10 mouse cellular contexts compared by ENCODE assay signal in the genomic region with DNA sequence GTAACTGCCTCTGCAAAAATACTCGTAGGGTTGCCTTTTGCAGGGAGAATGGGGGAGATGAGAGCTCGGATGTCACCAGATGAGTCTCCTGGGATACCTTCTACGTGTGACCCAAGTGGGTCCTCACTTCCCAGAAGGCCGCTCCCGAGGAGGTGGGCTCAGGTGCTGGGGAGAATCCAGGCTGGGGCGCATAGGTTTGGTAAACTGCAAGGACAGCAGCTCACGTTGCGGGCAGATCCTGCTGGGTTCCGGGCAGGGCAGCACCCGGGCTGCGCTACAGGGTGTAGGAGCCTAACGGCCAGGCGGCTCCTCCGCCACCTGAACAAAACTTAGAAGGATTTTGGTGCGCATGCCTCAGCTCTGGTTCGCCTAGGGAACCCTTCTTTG. TPM values are rescaled to one million over a fixed set of nuclear protein-coding genes. Genes with fewer than 3 reads are reported as not detected.
DNase-seq lines count a peak whose midpoint lies in the region; ATAC-seq and TF ChIP-seq lines count a peak whose summit lies in the region.
"Had no signal": no experiment of that assay in that cellular context is flagged by ENCODE, and none has a peak within 500 bp of the region (broad histone marks: within the 10 kb centered on the region; RNA-seq: fewer than 3 reads in every experiment).

No protein-coding gene starts in this region.

- no peak for ATAC-seq in embryonic facial prominence, embryonic 13.5 days (ENCODE audit: insufficient number of reproducible peaks, insufficient read depth, low FRiP score, low TSS enrichment, low read depth)
- ATAC-seq in hindbrain, embryonic 16.5 days: peak; percentile 41; the same call in 1 of the 2 replicates
- peak; percentile 49 for ATAC-seq in midbrain, embryonic 16.5 days
- ATAC-seq in megakaryocyte progenitor cell, adult 5-6 weeks (replicated peaks; ENCODE audit: poor library complexity): no peak

- peak overlapping the region; percentile 86 for H3K27ac ChIP-seq in heart, embryonic 10.5 days
- no peak overlapping the region for H3K27ac ChIP-seq in ES-E14 (ENCODE audit: insufficient read depth, low read depth, low read length, poor library complexity, severe bottlenecking)
- no peak overlapping the region for H3K27ac ChIP-seq in embryonic facial prominence, embryonic 13.5 days
- no peak overlapping the region for H3K27ac ChIP-seq in hindbrain, embryonic 16.5 days (ENCODE audit: low read depth, low read length)
- H3K27ac ChIP-seq in midbrain, embryonic 16.5 days (ENCODE audit: low read length): no peak overlapping the region

- H3K4me3 ChIP-seq in heart, embryonic 10.5 days: peak overlapping the region; percentile 75
- peak overlapping the region; percentile 57 to 63 for H3K4me3 ChIP-seq in ES-E14 (ENCODE audit: insufficient read depth in 1 of 2, low read depth in 1 of 2, low read length in 2 of 2, poor library complexity in 1 of 2, severe bottlenecking in 1 of 2)
- peak overlapping the region; percentile 65 for H3K4me3 ChIP-seq in embryonic facial prominence, embryonic 13.5 days
- peak overlapping the region; percentile 81 for H3K4me3 ChIP-seq in hindbrain, embryonic 16.5 days (ENCODE audit: low read length)
- H3K4me3 ChIP-seq in midbrain, embryonic 16.5 days (ENCODE audit: low read depth, low read length): peak overlapping the region; percentile 71

- in situ Hi-C loops in ES-E14 (cut with MboI; ENCODE audit: low sequenced_read_pairs in 2 of 2, unreplicated experiment in 2 of 2): no loop called here

- WGBS in heart, embryonic 10.5 days: under 1% methylated on average over 16 of the region's 16 CpGs
- 3% methylated on average over 16 of the region's 16 CpGs for WGBS in embryonic facial prominence, embryonic 13.5 days
- WGBS in hindbrain, embryonic 16.5 days: 1% methylated on average over 16 of the region's 16 CpGs
- under 1% methylated on average over 16 of the region's 16 CpGs for WGBS in midbrain, embryonic 16.5 days

- H3K9ac ChIP-seq in ES-E14 (ENCODE audit: insufficient read depth, low read depth, low read length, poor library complexity, severe bottlenecking): no peak overlapping the region
- H3K9ac ChIP-seq in embryonic facial prominence, embryonic 13.5 days: peak overlapping the region; percentile 78
- peak overlapping the region; percentile 80 for H3K9ac ChIP-seq in hindbrain, embryonic 16.5 days (ENCODE audit: low read depth, low read length)
- peak overlapping the region; percentile 74 for H3K9ac ChIP-seq in midbrain, embryonic 16.5 days (ENCODE audit: low read depth, low read length)

- no peaks in the 10 kb centered on the region for H3K36me3 ChIP-seq in heart, embryonic 10.5 days
- H3K36me3 ChIP-seq in ES-E14 (ENCODE audit: control insufficient read depth, insufficient read depth, low read length, poor library complexity, severe bottlenecking): no peaks in the 10 kb centered on the region
- H3K36me3 ChIP-seq in embryonic facial prominence, embryonic 13.5 days: no peaks in the 10 kb centered on the region
- no peaks in the 10 kb centered on the region for H3K36me3 ChIP-seq in hindbrain, embryonic 16.5 days (ENCODE audit: control insufficient read depth, insufficient read depth, low read length)
- no peaks in the 10 kb centered on the region for H3K36me3 ChIP-seq in midbrain, embryonic 16.5 days (ENCODE audit: control insufficient read depth, insufficient read depth, low read length)

- DNase-seq in heart, embryonic 10.5 days (ENCODE audit: low spot score): no peak
- no peak for DNase-seq in heart, adult 11 months
- DNase-seq in ES-E14 (ENCODE audit: low read depth, low spot score): no peak
- no peak for DNase-seq in thymus, postnatal 0 days (ENCODE audit: low spot score)

- peak overlapping the region; percentile 93 for H3K4me2 ChIP-seq in embryonic facial prominence, embryonic 13.5 days
- H3K4me2 ChIP-seq in hindbrain, embryonic 16.5 days (ENCODE audit: low read length): peak overlapping the region; percentile 98
- peak overlapping the region; percentile 97 for H3K4me2 ChIP-seq in midbrain, embryonic 16.5 days (ENCODE audit: low read length)

- peaks cover 27% of the 10 kb centered on the region for H3K4me1 ChIP-seq in heart, embryonic 10.5 days
- peaks cover 0 to 12% of the 10 kb centered on the region in 2 experiments; a peak in 2 of 4 replicates for H3K4me1 ChIP-seq in ES-E14 (ENCODE audit: control insufficient read depth in 2 of 2, insufficient read depth in 2 of 2, low read length in 2 of 2, poor library complexity in 1 of 2)
- peaks cover 13% of the 10 kb centered on the region for H3K4me1 ChIP-seq in embryonic facial prominence, embryonic 13.5 days
- peaks cover 13% of the 10 kb centered on the region for H3K4me1 ChIP-seq in hindbrain, embryonic 16.5 days (ENCODE audit: control insufficient read depth, insufficient read depth, low read depth, low read length)
- H3K4me1 ChIP-seq in midbrain, embryonic 16.5 days (ENCODE audit: control insufficient read depth, insufficient read depth, low read length): peaks cover 11% of the 10 kb centered on the region; the same call in 1 of the 2 replicates

- peaks cover 50% of the 10 kb centered on the region for H3K27me3 ChIP-seq in heart, embryonic 10.5 days (ENCODE audit: insufficient read depth, poor library complexity, severe bottlenecking)
- H3K27me3 ChIP-seq in embryonic facial prominence, embryonic 13.5 days: peaks cover 44% of the 10 kb centered on the region
- H3K27me3 ChIP-seq in hindbrain, embryonic 16.5 days (replicated peaks; ENCODE audit: control insufficient read depth, insufficient read depth, low read length): peaks cover 8% of the 10 kb centered on the region
- H3K27me3 ChIP-seq in midbrain, embryonic 16.5 days (ENCODE audit: control insufficient read depth, insufficient read depth, low read depth, low read length): 0 out of 2 replicates have a peak, but pooled peaks cover 2% of the 10 kb centered on the region

- H3K9me3 ChIP-seq in heart, embryonic 10.5 days: no peaks in the 10 kb centered on the region
- no peaks in the 10 kb centered on the region for H3K9me3 ChIP-seq in ES-E14 (ENCODE audit: control insufficient read depth, insufficient read depth, low read depth, low read length)
- no peaks in the 10 kb centered on the region for H3K9me3 ChIP-seq in embryonic facial prominence, embryonic 13.5 days
- no peaks in the 10 kb centered on the region for H3K9me3 ChIP-seq in hindbrain, embryonic 16.5 days (ENCODE audit: control insufficient read depth, low read length)
- H3K9me3 ChIP-seq in midbrain, embryonic 16.5 days (replicated peaks; ENCODE audit: control insufficient read depth, low read length, poor library complexity, severe bottlenecking): no peaks in the 10 kb centered on the region

TF ChIP-seq in ES-E14, 5 proteins besides CTCF, POLR2A, EP300 and RAD21:
- TF ChIP-seq ZC3H11A (IDR thresholded peaks at IDR 0.05; ENCODE audit: borderline replicate concordance, low read depth, low read length): no peak
- TF ChIP-seq CHD2 (IDR thresholded peaks at IDR 0.05; ENCODE audit: low read depth, low read length): no peak
- no peak for TF ChIP-seq HCFC1 (IDR thresholded peaks at IDR 0.05; ENCODE audit: borderline replicate concordance, insufficient read depth, low read length)
- no peak for TF ChIP-seq ZNF384 (IDR thresholded peaks at IDR 0.05; ENCODE audit: low read depth, low read length)
- TF ChIP-seq MAFK (IDR thresholded peaks at IDR 0.05; ENCODE audit: insufficient read depth, low read depth, low read length): no peak
TF ChIP-seq in ES-E14: peak in this region for 0.

RNA-seq across cellular contexts. Expression of a gene that starts 0.7 kb away (rescaled TPM):
- 0.91 and 1.6 TPM in 2 replicates for polyA plus RNA-seq in heart, embryonic 10.5 days (2016; fragmentation: Nextera tagmentation; extraction: Ambion mirVana)
- 1.3 and 2.0 TPM in 2 replicates for total RNA-seq in ES-E14 (2012; rRNA removed)
- 1.1 and 1.5 TPM in 2 replicates for polyA plus RNA-seq in embryonic facial prominence, embryonic 13.5 days (2015; fragmentation: Nextera tagmentation; extraction: Ambion mirVana)
- polyA plus RNA-seq in hindbrain, embryonic 16.5 days (2015; fragmentation: Nextera tagmentation; extraction: Ambion mirVana): 2.4 and 3.8 TPM in 2 replicates
- 1.9 and 2.1 TPM in 2 replicates for polyA plus RNA-seq in midbrain, embryonic 16.5 days (2015; fragmentation: Nextera tagmentation; extraction: Ambion mirVana)
- 0.35 and 0.55 TPM in 2 replicates for polyA plus RNA-seq in thymus, postnatal 0 days (2015; fragmentation: Nextera tagmentation; extraction: Ambion mirVana)
- 0.17 and 0.52 TPM in 2 replicates for total RNA-seq in megakaryocyte progenitor cell, adult 5-6 weeks (2015)
- 0.29 and 0.81 TPM in 2 replicates for total RNA-seq in megakaryocyte progenitor cell, adult 5-6 weeks (2017)
- total RNA-seq: MEL had no signal

RNA-seq across cellular contexts. Expression of a gene that starts 41.1 kb away (rescaled TPM):
- polyA plus RNA-seq in heart, embryonic 10.5 days (2016; fragmentation: Nextera tagmentation; extraction: Ambion mirVana): 0.63 and 1.2 TPM in 2 replicates
- total RNA-seq in ES-E14 (2012; rRNA removed): not detected in 2 replicates
- polyA plus RNA-seq in embryonic facial prominence, embryonic 13.5 days (2015; fragmentation: Nextera tagmentation; extraction: Ambion mirVana): 4.4 and 5.5 TPM in 2 replicates
- polyA plus RNA-seq in hindbrain, embryonic 16.5 days (2015; fragmentation: Nextera tagmentation; extraction: Ambion mirVana): 0.94 and 3.6 TPM in 2 replicates
- polyA plus RNA-seq in midbrain, embryonic 16.5 days (2015; fragmentation: Nextera tagmentation; extraction: Ambion mirVana): 1.2 TPM in 1 of 2 replicates, not detected in the other
- 2.4 and 3.0 TPM in 2 replicates for polyA plus RNA-seq in thymus, postnatal 0 days (2015; fragmentation: Nextera tagmentation; extraction: Ambion mirVana)
- total RNA-seq in megakaryocyte progenitor cell, adult 5-6 weeks (2015): not detected in 2 replicates
- not detected in 2 replicates for total RNA-seq in megakaryocyte progenitor cell, adult 5-6 weeks (2017)
- total RNA-seq: MEL had no signal
- polyA plus RNA-seq: large intestine, adult 2 months had no signal

Comparison
In these comparisons a context has a peak if more than half of its experiments do, and no peak if none do; other contexts are left out.
1. ATAC-seq: peak in hindbrain, embryonic 16.5 days (single experiment) and midbrain, embryonic 16.5 days (single experiment); none in embryonic facial prominence, embryonic 13.5 days (single experiment) and megakaryocyte progenitor cell, adult 5-6 weeks (single experiment).
2. Peak in every context shown above with its lines, with median percentiles within 50 percentile points of each other: H3K4me3 ChIP-seq and H3K4me2 ChIP-seq.